Mouse (Mus musculus): ENCODE measurements around the gene Cxcl10. TPM values are rescaled to one million over a fixed set of nuclear protein-coding genes. Genes with fewer than 3 reads are reported as not detected.
A peak's percentile ranks its signal among the peaks of the same experiment; 100 is the strongest.

Gene Cxcl10
- polyA plus RNA-seq, 1 experiment from 2014 or later = 3.5 TPM

DNA sequence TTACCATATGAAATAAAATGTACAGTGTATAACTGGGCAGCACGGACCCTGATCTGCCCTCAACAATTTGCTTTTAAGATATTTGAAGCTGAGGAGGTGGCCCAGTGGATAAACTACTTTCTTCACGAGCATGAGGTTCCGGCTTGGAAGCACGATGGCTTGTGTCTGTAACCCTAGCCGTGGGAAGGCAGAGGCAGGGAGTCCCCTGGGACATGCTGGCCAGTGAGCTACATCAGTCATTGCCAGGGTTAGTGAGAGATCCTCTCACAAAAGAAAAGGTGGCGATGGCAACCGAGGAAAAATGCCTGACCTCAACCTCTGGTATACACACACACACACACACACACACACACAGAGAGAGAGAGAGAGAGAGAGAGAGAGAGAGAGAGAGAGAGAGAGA is 35.1 kb upstream of the Cxcl10 start:
- H3K36me3 ChIP-seq = no peaks in the 10 kb centered on the region
- peaks cover 4% of the 10 kb centered on the region; the same call in 1 of the 2 replicates for H3K4me1 ChIP-seq
- H3K27me3 ChIP-seq = peaks cover 4% of the 10 kb centered on the region
- no peak for ATAC-seq (ENCODE audit: borderline replicate concordance, extremely low read depth, low FRiP score, low TSS enrichment)
- H3K27ac ChIP-seq = no peak overlapping the region
- H3K9me3 ChIP-seq = no peaks in the 10 kb centered on the region
- H3K4me2 ChIP-seq = no peak overlapping the region
- WGBS = 55% methylated on average over 7 of the region's 7 CpGs
- H3K9ac ChIP-seq = no peak overlapping the region
- no peak overlapping the region for H3K4me3 ChIP-seq

DNA sequence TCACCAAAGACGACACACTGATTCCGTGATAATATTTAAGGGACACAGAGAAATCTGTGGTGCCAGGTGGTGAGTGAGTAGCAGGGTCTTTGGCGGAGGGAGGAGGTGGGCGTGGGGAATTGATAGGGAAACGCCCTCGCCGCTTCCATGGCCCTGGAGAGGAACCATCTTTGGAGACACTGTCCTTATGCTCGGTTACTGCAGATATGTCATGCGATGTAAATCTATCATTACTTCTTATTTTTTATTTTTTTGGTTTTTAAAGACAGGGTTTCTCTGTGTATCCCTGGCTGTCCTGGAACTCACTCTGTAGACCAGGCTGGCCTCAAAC is 33.6 kb upstream of the Cxcl10 start:
- WGBS = 55% methylated on average over 9 of the region's 9 CpGs
- Histone ChIP-seq H3K4me1 (peaks cover 3% of the 10 kb centered on the region; the same call in 1 of the 2 replicates), H3K27ac (no peak overlapping the region), H3K9me3 (no peaks in the 10 kb centered on the region), H3K9ac (no peak overlapping the region), H3K27me3 (peaks cover 3% of the 10 kb centered on the region; the same call in 1 of the 2 replicates), H3K4me2 (no peak overlapping the region), H3K4me3 (no peak overlapping the region), H3K36me3 (no peaks in the 10 kb centered on the region)
- no peak for ATAC-seq (ENCODE audit: borderline replicate concordance, extremely low read depth, low FRiP score, low TSS enrichment)

GRCm38 (mm10) chr5:92381550-92382348 is 33.1 kb upstream of the Cxcl10 start:
- ATAC-seq (ENCODE audit: borderline replicate concordance, extremely low read depth, low FRiP score, low TSS enrichment) = no peak; the same call in 1 of the 2 replicates
- Histone ChIP-seq H3K27ac (no peak overlapping the region), H3K4me1 (peaks cover 5% of the 10 kb centered on the region; the same call in 1 of the 2 replicates), H3K4me3 (no peak overlapping the region), H3K9ac (no peak overlapping the region), H3K27me3 (peaks cover 3% of the 10 kb centered on the region; the same call in 1 of the 2 replicates), H3K9me3 (no peaks in the 10 kb centered on the region), H3K36me3 (no peaks in the 10 kb centered on the region), H3K4me2 (no peak overlapping the region)
- WGBS = 32% methylated on average over 12 of the region's 12 CpGs

DNA sequence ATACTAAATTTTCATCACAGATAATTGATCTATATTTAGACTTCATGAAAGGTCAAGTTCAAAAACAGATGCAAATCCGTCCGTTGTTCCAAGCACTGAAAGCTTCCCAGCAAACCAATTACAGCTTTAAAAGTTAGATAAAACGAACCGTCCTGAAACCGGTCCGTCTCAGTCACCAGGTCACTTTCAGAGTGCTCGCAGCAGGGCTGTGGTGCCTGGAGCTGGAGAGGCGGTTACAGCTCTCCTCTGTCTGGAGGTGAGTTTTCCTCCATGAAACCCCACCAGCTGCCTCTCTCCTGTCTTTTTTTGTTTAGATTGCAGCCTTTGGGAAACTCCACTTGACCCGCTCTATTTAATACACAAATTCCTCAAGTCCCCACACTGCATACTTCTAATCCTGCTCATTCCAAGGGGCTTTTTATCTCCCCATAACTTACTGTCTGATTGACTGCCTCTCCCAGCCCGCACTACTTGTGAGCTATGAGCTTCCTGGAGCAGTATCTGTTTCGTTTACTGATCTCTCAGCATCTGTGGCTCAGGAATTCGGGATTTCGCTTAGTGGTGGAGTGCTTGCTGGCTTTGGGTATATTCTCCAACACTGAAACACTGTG is 28.2 kb upstream of the Cxcl10 start:
- Histone ChIP-seq H3K4me2 (no peak overlapping the region), H3K27me3 (no peaks in the 10 kb centered on the region), H3K36me3 (no peaks in the 10 kb centered on the region), H3K9me3 (no peaks in the 10 kb centered on the region), H3K9ac (no peak overlapping the region), H3K27ac (no peak overlapping the region), H3K4me3 (no peak overlapping the region), H3K4me1 (peaks cover 13% of the 10 kb centered on the region; the same call in 1 of the 2 replicates)
- no peak for ATAC-seq (ENCODE audit: borderline replicate concordance, extremely low read depth, low FRiP score, low TSS enrichment)
- WGBS = 15% methylated on average over 13 of the region's 13 CpGs

DNA sequence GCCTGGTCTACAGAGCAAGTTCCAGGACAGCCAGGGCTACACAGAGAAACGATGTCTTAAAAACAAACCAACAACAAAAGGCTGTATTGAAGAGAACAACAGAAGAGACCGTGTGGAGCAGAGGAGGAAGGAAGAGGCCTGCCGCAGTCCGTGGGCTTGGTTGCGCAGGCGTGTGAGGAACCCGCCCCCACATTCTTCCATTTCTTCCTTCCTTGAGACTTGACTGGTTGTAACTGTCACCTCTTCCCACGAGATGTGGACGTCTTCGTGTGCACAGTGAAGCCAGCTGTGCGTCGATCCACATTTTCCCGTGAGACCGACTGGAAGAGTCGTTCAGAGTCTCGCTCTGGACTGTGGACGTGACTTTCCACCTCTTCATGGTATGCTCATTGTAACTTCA is 26.7 kb upstream of the Cxcl10 start:
- no peak for ATAC-seq (ENCODE audit: borderline replicate concordance, extremely low read depth, low FRiP score, low TSS enrichment)
- Histone ChIP-seq H3K4me3 (no peak overlapping the region), H3K27ac (no peak overlapping the region), H3K27me3 (no peaks in the 10 kb centered on the region), H3K9ac (no peak overlapping the region), H3K4me2 (no peak overlapping the region; the same call in 1 of the 2 replicates), H3K9me3 (no peaks in the 10 kb centered on the region), H3K36me3 (no peaks in the 10 kb centered on the region), H3K4me1 (peaks cover 13% of the 10 kb centered on the region; the same call in 1 of the 2 replicates)
- WGBS = 59% methylated on average over 17 of the region's 17 CpGs

- WGBS = 32% methylated on average over 6 of the region's 6 CpGs
- Histone ChIP-seq H3K9me3 (no peaks in the 10 kb centered on the region), H3K36me3 (no peaks in the 10 kb centered on the region), H3K27ac (no peak overlapping the region), H3K9ac (no peak overlapping the region), H3K27me3 (no peaks in the 10 kb centered on the region), H3K4me1 (peaks cover 13% of the 10 kb centered on the region; the same call in 1 of the 2 replicates), H3K4me2 (no peak overlapping the region), H3K4me3 (no peak overlapping the region)
- ATAC-seq (ENCODE audit: borderline replicate concordance, extremely low read depth, low FRiP score, low TSS enrichment) = 0 out of 2 replicates have a peak, but pooled peaks have one; percentile 46
Measured at GRCm38 (mm10) chr5:92374721-92375142, 26.0 kb upstream of the Cxcl10 start.

DNA sequence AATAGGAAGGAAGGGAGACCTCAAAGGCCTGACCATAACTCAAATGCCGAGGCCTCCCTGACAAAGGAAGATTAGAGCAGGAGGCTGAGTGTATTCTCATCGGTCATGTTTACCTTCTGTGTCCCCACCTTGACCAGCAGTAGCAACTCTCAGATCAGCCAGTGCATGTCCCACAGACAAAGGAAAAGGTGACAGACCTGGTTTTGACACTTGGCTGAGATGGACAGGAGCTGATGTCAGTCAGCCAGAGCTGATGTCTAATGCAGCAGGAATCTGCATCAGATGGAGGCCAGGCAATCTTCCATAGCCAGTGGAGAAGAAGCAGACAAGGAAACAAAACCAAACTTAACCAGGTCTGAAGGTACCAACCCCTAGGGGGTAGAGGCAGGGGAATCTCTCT is 23.9 kb upstream of the Cxcl10 start:
- ATAC-seq (ENCODE audit: borderline replicate concordance, extremely low read depth, low FRiP score, low TSS enrichment) = no peak
- Histone ChIP-seq H3K4me2 (no peak overlapping the region), H3K9me3 (no peaks in the 10 kb centered on the region), H3K4me1 (peaks cover 13% of the 10 kb centered on the region; the same call in 1 of the 2 replicates), H3K9ac (no peak overlapping the region), H3K27me3 (no peaks in the 10 kb centered on the region), H3K4me3 (no peak overlapping the region), H3K36me3 (no peaks in the 10 kb centered on the region), H3K27ac (no peak overlapping the region)
- WGBS = 13% methylated on average over 2 of the region's 2 CpGs

- peaks cover 7% of the 10 kb centered on the region; the same call in 1 of the 2 replicates for H3K4me1 ChIP-seq
- H3K27ac ChIP-seq = no peak overlapping the region
- no peak overlapping the region for H3K9ac ChIP-seq
- H3K27me3 ChIP-seq = no peaks in the 10 kb centered on the region
- no peak overlapping the region for H3K4me2 ChIP-seq
- no peaks in the 10 kb centered on the region for H3K9me3 ChIP-seq
- WGBS = 82% methylated on average over 14 of the region's 14 CpGs
- no peak overlapping the region for H3K4me3 ChIP-seq
- no peaks in the 10 kb centered on the region for H3K36me3 ChIP-seq
- ATAC-seq (ENCODE audit: borderline replicate concordance, extremely low read depth, low FRiP score, low TSS enrichment) = no peak
Measured at GRCm38 (mm10) chr5:92371361-92371976, 22.8 kb upstream of the Cxcl10 start.

- Histone ChIP-seq H3K9ac (no peak overlapping the region), H3K4me1 (peaks cover 7% of the 10 kb centered on the region; the same call in 1 of the 2 replicates), H3K4me3 (no peak overlapping the region), H3K27ac (no peak overlapping the region), H3K4me2 (no peak overlapping the region), H3K27me3 (no peaks in the 10 kb centered on the region), H3K36me3 (no peaks in the 10 kb centered on the region), H3K9me3 (no peaks in the 10 kb centered on the region)
- WGBS = 85% methylated on average over 6 of the region's 6 CpGs
- ATAC-seq (ENCODE audit: borderline replicate concordance, extremely low read depth, low FRiP score, low TSS enrichment) = no peak
Measured at GRCm38 (mm10) chr5:92370891-92371290, 22.2 kb upstream of the Cxcl10 start.

- no peak overlapping the region for H3K4me3 ChIP-seq
- H3K9me3 ChIP-seq = no peaks in the 10 kb centered on the region
- H3K27ac ChIP-seq = no peak overlapping the region
- H3K4me2 ChIP-seq = no peak overlapping the region
- no peak for ATAC-seq (ENCODE audit: borderline replicate concordance, extremely low read depth, low FRiP score, low TSS enrichment)
- 60% methylated on average over 6 of the region's 6 CpGs for WGBS
- H3K9ac ChIP-seq = no peak overlapping the region
- H3K36me3 ChIP-seq = no peaks in the 10 kb centered on the region
- H3K4me1 ChIP-seq = peaks cover 4% of the 10 kb centered on the region; the same call in 1 of the 2 replicates
- no peaks in the 10 kb centered on the region for H3K27me3 ChIP-seq
Measured at GRCm38 (mm10) chr5:92370392-92370791, 21.7 kb upstream of the Cxcl10 start.

GRCm38 (mm10) chr5:92369151-92369994 is 20.7 kb upstream of the Cxcl10 start:
- Histone ChIP-seq H3K36me3 (no peaks in the 10 kb centered on the region), H3K9me3 (no peaks in the 10 kb centered on the region), H3K27me3 (no peaks in the 10 kb centered on the region), H3K27ac (no peak overlapping the region), H3K9ac (no peak overlapping the region), H3K4me3 (no peak overlapping the region), H3K4me2 (no peak overlapping the region), H3K4me1 (no peaks in the 10 kb centered on the region)
- 0 out of 2 replicates have a peak, but pooled peaks have one; percentile 49 for ATAC-seq (ENCODE audit: borderline replicate concordance, extremely low read depth, low FRiP score, low TSS enrichment)
- WGBS = 61% methylated on average over 13 of the region's 13 CpGs

Measured in lung, embryonic 15.5 days (tissue).